Mouse (Mus musculus) spleen, adult 2 months (tissue): ENCODE data around the gene Zfp185.

Source experiments
- CTCF ChIP-seq: fragments of 200-500 bp; IDR thresholded peaks from 2 replicates; pipeline ENCODE4 v1.5.1; 2011; ENCODE audit warnings: mild to moderate bottlenecking, inconsistent platforms; ENCODE audit not compliant: insufficient read depth, insufficient read length, insufficient replicate concordance; ENCODE audit errors: extremely low read depth
- POLR2A ChIP-seq: fragments of 200-500 bp; IDR thresholded peaks from 2 replicates; pipeline ENCODE4 v1.6.1; 2011; ENCODE audit warnings: low read depth, low read length, inconsistent platforms

DNA sequence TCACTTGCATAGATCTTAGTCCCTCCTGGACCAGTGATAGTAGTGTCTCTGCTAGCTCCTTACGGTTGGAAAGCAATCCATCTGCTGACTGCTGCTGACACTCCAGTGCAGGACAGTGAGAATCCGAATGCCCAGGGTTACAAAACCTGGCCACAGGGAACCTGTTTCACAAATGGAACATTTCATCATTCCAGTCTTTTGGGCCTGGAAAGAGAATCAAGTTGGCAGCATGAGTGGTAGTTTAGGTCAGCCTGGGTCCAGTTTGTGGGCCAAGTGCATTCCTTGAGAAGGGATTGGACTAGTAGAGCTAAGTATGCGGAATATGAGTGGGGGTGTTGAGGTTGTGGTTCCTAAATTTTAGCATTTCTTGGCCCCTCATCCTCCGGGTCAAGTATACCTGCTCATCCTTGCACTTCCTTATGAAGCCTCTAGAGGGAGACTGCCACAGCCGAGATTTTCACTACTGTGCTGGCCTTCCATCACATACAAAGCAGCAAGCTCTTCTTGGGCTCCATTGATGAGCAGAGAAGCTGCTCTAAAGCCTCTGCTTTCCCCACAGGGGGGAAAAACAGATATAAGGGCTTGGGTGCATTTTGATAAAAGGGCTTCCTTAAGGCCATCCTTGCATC, 5.3 kb downstream of the Zfp185 start:
- TF ChIP-seq CTCF: peak; percentile 18; the same call in 1 of the 2 replicates
- TF ChIP-seq POLR2A: no peak
